Mouse (Mus musculus) thymus, postnatal 0 days (tissue): Measurements from ENCODE around the gene Tbcc. TPM values are rescaled to one million over a fixed set of nuclear protein-coding genes. Genes with fewer than 3 reads are reported as not detected.

Experiments
- DNase-seq: peaks from one replicate; pipeline ENCODE4 v3.0.0-alpha.2; 2015; ENCODE audit warnings: low spot score
- polyA plus RNA-seq: library from polyadenylated mRNA; unstranded; fragments of >200 nt; fragmentation: Nextera tagmentation; extraction: Ambion mirVana; gene quantifications from 2 replicates; pipeline ENCODE4 v1.2.1, GENCODE M21; 2015

The Tbcc gene
- polyA plus RNA-seq, 1 experiment from 2014 or later = 60.3 TPM

- no peak for DNase-seq
Measured at GRCm38 (mm10) chr17:46897221-46897950, 6.9 kb downstream of the Tbcc start.

- no peak for DNase-seq
Measured at GRCm38 (mm10) chr17:46900941-46901340, 10.5 kb downstream of the Tbcc start.

- peak; percentile 72 for DNase-seq
Measured at GRCm38 (mm10) chr17:46903876-46904490, 13.5 kb downstream of the Tbcc start.

GRCm38 (mm10) chr17:46910186-46910585, 19.7 kb downstream of the Tbcc start, which contains the start of gene Prph2:
Prph2 (plus strand) TSS chr17:46910459.
- DNase-seq = no peak

- DNase-seq = no peak
Measured at GRCm38 (mm10) chr17:46912331-46912730, 21.8 kb downstream of the Tbcc start.

GRCm38 (mm10) chr17:46915129-46915528, 24.6 kb downstream of the Tbcc start:
- DNase-seq = no peak

DNA sequence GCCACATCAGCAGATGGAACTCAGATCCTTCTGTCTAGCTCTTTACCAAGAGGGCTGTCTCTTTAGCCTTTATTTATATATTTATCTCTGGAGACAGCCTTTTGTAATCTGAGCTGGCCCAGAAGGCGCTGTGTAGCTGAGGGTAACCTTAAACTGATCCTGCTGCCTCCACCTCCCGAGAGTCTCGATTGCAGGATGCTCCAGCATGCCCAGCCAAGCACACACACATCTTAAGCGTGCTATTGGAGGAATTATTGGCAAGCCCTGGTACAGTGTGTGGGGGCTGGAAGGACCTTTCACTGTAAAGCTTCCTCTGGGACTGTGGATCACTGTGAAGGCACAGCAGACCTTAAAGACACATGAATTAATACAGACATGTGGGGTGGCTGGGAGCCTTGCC, 28.5 kb downstream of the Tbcc start:
- no peak for DNase-seq

GRCm38 (mm10) chr17:46920855-46921254, 30.4 kb downstream of the Tbcc start:
- DNase-seq = no peak

- DNase-seq = no peak
Measured at GRCm38 (mm10) chr17:46926192-46926591, 35.7 kb downstream of the Tbcc start.

DNA sequence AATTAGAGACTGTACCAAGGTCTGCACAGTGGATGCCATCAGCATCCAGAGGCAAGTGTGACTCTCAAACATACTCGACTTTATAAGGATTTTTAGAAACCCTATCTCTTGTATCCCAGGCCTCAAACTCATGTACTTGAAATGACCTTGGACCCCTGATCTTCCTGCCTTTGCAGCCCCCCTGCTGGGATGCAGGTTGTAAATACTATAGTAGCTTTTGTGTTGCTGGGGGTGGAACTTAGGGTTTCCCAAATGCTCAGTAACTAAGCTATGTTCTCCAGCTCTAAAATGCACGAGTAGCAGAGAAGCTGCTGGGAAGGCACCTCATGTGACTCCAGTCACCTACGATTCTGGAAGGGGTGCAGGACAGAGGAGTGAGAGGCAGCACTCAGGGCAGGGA, 36.5 kb downstream of the Tbcc start:
- no peak for DNase-seq

DNA sequence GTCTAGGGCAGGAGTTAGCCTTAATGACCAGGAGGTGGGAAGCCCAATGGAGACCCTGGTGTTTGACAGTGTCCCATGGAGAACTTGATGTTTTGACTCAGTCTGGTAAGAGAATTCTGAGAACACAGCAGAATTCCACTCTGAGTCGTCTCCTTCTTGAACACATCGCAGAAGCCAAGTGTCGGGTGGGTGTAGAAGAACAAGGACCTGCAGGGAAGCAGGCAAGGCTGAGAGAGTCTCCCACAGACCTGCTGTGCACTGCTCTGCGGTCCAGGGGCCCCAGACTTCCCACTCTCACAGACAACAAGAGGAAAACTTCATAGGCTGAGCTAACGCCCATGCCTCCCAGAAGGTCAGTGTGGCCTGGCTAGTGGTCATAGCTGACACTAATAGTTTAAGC, 37.3 kb downstream of the Tbcc start:
- DNase-seq = no peak

DNA sequence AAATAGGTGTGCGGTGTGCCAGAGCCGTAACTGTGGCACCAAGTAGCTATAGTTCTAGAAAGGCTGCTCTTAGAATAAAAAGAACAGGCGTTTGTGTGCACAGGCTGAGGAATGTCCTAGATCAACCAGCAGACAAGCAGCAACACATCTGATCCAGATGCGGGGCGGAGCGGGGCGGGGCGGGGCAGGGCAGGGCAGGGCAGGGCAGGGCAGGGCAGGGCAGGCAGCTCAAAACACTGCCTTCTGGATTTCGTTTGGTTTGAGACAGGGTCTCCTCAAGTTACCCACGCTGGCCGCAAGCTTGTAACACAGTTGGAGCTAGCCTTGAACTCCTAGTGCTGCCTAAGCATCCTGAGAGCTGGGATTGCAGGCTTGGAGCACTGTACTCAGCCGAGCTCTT, 38.8 kb downstream of the Tbcc start:
- no peak for DNase-seq

GRCm38 (mm10) chr17:46929897-46930296, 39.4 kb downstream of the Tbcc start:
- DNase-seq = no peak

DNA sequence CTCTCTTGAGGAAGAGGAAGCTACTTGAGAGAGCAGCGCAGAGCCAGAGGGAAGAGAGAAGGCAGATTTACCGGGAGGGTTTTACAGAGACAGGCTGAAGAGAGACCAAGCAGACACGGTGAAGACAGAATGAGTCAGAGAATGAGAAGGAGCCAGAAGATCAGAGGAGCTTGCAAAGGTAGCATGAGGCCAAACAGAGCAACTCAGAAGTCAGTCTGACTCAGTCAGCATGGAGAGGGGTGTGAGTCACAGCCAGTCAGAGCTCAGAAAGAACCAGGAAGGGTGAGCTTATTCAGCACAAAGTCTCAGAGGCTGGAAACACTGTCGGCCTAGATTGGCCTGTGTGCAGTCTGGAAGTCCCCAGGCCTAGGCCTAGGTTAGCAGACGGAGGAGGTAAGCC, 42.5 kb downstream of the Tbcc start:
- no peak for DNase-seq

DNA sequence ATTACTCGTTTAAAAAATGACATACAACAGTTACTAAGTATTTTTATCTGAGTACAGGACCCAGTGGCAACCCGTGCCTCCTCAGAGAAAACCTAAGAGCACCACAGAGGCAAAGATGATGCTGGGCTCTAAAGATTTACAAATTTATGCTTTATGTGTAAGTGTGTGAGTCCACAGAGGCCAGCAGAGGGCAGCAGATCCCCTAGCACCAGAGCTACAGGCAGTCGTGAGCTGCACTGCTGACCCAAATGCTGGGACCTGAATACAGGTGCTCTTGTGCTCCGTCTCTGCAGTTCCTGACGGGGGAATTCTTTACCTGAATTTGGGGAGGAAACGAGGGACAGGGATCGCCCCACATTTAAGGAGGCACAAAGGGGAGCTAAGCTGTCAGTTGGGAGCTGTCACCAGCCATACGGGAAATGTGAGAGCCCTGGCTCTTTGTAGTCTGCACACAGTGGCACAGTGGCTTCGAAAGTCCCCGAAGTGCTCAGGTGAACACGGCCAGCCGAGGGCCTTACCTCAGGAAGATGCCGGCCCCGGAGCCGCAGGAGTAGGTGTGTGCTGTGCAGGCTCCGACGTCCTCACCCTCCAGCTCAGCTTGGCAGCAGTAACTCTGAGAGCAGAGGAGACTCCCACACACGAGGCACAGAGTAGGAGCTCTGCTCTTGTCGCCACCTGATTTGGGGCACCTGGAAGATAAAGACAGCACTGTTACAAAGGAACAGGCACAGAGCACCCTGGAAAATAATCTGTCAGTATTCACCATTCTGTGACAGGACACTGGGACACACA, 43.3 kb downstream of the Tbcc start:
- DNase-seq = peak; percentile 58

GRCm38 (mm10) chr17:46940461-46940860, 50.0 kb downstream of the Tbcc start:
- no peak for DNase-seq

Other genes with a start within 250 kb of the Tbcc start
- 17.7 and 18.4 TPM in 2 replicates for gene Klc4, start 244.7 kb upstream of the Tbcc start, polyA plus RNA-seq
- 110 and 113 TPM in 2 replicates for gene Mrpl2, start 244.5 kb upstream of the Tbcc start, polyA plus RNA-seq
- 14.0 and 16.0 TPM in 2 replicates for gene Cul7, start 240.3 kb upstream of the Tbcc start, polyA plus RNA-seq
- gene Rrp36, start 216.3 kb upstream of the Tbcc start, polyA plus RNA-seq = 53.2 and 68.6 TPM in 2 replicates
- 106 and 109 TPM in 2 replicates for gene Mea1, start 211.9 kb upstream of the Tbcc start, polyA plus RNA-seq
- 77.8 and 78.6 TPM in 2 replicates for gene Klhdc3, start 209.8 kb upstream of the Tbcc start, polyA plus RNA-seq
- gene Ppp2r5d, start 185.6 kb upstream of the Tbcc start, polyA plus RNA-seq = 54.0 and 56.6 TPM in 2 replicates
- gene Pex6, start 179.2 kb upstream of the Tbcc start, polyA plus RNA-seq = 22.8 and 23.3 TPM in 2 replicates
- 2.9 and 3.0 TPM in 2 replicates for gene Gnmt, start 161.5 kb upstream of the Tbcc start, polyA plus RNA-seq
- 55.1 and 58.0 TPM in 2 replicates for gene Cnpy3, start 138.5 kb upstream of the Tbcc start, polyA plus RNA-seq
- gene Ptcra, start 127.0 kb upstream of the Tbcc start, polyA plus RNA-seq = 118 and 120 TPM in 2 replicates
- gene 2310039H08Rik, start 118.0 kb upstream of the Tbcc start, polyA plus RNA-seq = 112 and 116 TPM in 2 replicates
- gene Rpl7l1, start 108.0 kb upstream of the Tbcc start, polyA plus RNA-seq = 136 and 137 TPM in 2 replicates
- gene Bicral, start 32.2 kb upstream of the Tbcc start, polyA plus RNA-seq = 4.5 and 5.6 TPM in 2 replicates
- gene Prph2, start 19.8 kb downstream of the Tbcc start, polyA plus RNA-seq = not detected in 2 replicates
- 12.0 and 14.6 TPM in 2 replicates for gene Ubr2, start 119.9 kb downstream of the Tbcc start, polyA plus RNA-seq